Mouse (Mus musculus): ENCODE measurements around the gene Cacna2d3.

- TF ChIP-seq CTCF (conservative IDR thresholded peaks at IDR 0.05 in 1 of 2, IDR thresholded peaks at IDR 0.05 in 1 of 2; ENCODE audit: low read depth in 2 of 2, low read length in 2 of 2): no peak
- TF ChIP-seq ELF1 (IDR thresholded peaks at IDR 0.05; ENCODE audit: low read depth, low read length): no peak
- TF ChIP-seq MAFK (IDR thresholded peaks at IDR 0.05; ENCODE audit: insufficient replicate concordance, low read length): no peak
- no peak for TF ChIP-seq EP300 (IDR thresholded peaks at IDR 0.05; ENCODE audit: low read length)
- no peak for TF ChIP-seq MXI1 (IDR thresholded peaks at IDR 0.05; ENCODE audit: low read depth, low read length)
These were observed 478.1 kb downstream of the Cacna2d3 start for GRCm38 (mm10) chr14:29243516-29243915.

Data from CH12.LX (cell line).